Mouse (Mus musculus): ENCODE results near the gene Tinagl1.

Gene Tinagl1

GRCm38 (mm10) chr4:130175072-130175711 is at the start of gene Tinagl1:
Tinagl1 (minus strand) TSS chr4:130175122.
- no peak for DNase-seq (ENCODE audit: low spot score in 2 of 2)

- DNase-seq (ENCODE audit: low spot score in 2 of 2), result no peak
These were observed 49.1 kb upstream of the Tinagl1 start for GRCm38 (mm10) chr4:130224071-130224470.

DNA sequence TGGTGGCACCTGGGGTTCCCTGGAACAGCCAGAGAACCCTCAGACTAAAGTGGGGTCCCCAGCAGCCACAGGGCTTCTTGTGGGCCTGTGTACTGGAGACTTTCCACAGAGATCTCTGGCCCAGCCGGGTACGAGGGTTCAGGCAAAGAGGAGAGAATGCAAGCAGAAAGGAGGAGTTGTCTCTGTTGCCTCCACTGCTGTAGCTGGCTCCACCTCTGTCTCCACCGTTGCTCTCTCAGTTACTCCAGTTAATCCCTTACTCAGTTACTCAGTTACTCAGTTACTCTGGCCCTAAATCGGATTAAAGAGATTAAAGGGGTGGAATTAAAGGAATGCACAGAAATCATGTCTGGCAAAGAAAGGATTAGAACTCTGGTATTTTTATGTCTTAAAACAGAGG is 47.3 kb upstream of the Tinagl1 start, which contains the start of gene Gm853:
Gene Gm853 (minus strand): TSS at position 223 of the 400 bp plus-strand sequence.
- no peak for DNase-seq (ENCODE audit: low spot score in 2 of 2)

DNA sequence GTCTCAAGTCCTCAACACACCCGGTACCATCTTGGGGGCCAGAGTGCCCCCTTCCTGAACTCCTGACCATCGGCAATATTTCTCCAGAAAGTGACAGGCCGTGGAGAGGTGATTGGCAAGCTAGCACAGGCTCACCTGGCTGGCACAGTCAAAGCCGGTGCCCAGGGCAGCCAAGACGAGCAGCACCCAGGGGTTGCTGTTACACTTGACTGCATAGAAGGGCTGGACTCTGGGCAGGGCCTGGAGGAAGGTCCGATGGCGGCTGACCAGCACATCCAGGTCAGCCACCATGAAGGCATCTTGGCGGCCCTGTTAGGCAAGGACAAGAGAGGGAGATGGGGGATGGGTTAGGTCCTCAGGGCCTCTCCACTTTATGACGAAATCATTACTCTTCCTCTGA is 45.3 kb upstream of the Tinagl1 start:
- no peak for DNase-seq (ENCODE audit: low spot score in 2 of 2)

GRCm38 (mm10) chr4:130215392-130215791 is 40.5 kb upstream of the Tinagl1 start:
- DNase-seq (ENCODE audit: low spot score in 2 of 2), result no peak

DNA sequence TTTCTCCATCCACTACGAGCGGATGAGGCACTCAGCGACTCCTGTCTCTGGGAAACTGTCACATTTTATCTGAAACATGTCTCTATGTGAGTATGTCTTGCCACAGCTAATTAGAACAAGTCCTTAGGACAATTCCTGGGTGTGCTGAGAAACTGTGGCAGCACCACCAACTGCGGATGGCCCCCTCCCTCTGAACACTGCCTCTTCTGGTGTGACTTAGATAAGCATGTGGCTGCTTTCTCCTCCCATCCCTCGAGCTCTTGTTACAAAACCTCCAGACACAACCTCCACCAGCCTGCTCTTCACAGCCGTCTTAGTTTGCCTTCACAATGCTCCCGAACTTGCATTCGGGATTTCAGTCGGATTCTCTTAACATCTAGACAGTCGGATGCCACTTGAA is 38.9 kb upstream of the Tinagl1 start:
- no peak for DNase-seq (ENCODE audit: low spot score in 2 of 2)

GRCm38 (mm10) chr4:130213197-130213596 is 38.3 kb upstream of the Tinagl1 start:
- no peak for DNase-seq (ENCODE audit: low spot score in 2 of 2)

- DNase-seq (ENCODE audit: low spot score in 2 of 2), result no peak
These were observed 37.5 kb upstream of the Tinagl1 start for GRCm38 (mm10) chr4:130212421-130212820.

GRCm38 (mm10) chr4:130211870-130212269 is 36.9 kb upstream of the Tinagl1 start:
- no peak for DNase-seq (ENCODE audit: low spot score in 2 of 2)

- peak; percentile 31 to 64 for DNase-seq (ENCODE audit: low spot score in 2 of 2)
These were observed 24.1 kb upstream of the Tinagl1 start for GRCm38 (mm10) chr4:130198694-130199670.

DNA sequence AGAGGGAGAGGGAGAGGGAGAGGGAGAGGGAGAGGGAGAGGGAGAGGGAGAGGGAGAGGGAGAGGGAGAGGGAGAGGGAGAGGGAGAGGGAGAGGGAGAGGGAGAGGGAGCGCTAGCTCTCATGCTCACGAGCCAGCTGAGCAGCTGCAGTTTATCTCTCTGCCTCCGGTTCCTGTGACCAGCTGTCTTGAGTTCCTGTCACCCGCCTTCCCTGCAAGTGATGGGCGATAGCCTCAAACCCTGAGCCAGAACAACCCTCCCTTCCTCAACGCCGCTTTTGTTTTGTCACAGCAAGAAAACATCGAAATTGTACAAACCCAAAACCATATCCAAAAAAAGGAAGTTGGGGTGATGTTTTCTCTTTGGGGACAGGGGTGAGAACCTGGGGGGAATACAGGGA is 21.6 kb upstream of the Tinagl1 start:
- no peak for DNase-seq (ENCODE audit: low spot score in 2 of 2)

- no peak for DNase-seq (ENCODE audit: low spot score in 2 of 2)
These were observed 21.0 kb upstream of the Tinagl1 start for GRCm38 (mm10) chr4:130195924-130196323.

DNA sequence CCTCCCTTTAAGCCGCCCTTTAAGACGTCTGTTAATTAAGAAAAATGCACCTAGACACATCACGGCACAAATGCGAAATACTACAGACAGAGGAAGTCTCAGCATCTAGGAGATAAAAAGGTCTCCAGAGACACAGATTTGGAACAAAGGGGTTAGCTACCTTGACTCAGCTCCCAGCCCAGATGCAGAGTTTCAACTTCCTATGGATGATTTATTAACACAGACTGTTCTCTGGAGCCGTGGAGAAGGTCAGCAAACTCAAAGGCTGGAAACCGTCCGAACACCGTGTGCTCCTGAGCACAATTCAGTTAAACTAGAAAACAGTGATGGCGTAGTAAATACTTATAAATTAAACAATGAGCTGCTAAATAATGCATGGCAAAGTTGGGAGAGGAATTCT is 17.3 kb upstream of the Tinagl1 start:
- DNase-seq (ENCODE audit: low spot score in 2 of 2), result no peak

DNA sequence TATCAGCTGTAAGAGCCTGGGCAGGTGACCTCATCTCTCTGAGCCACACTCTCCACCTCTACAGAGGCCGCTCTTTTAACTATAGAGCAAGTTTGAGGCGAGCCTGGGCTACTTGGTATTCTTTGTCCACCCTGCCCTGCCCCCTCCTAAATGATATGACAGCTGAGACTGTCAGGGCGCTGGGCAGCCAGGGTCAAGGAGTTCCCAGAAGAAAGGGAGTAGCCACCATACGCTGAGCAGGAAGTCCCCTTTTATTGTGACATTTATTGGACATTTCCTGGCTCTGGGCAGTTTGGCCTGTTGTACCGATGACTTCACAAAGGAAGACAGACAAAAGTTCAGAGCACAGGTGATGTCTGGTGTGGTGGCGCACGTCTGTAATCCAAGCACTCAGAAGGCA is 14.7 kb upstream of the Tinagl1 start:
- DNase-seq (ENCODE audit: low spot score in 2 of 2), result no peak

- peak; percentile 46 to 57 for DNase-seq (ENCODE audit: low spot score in 2 of 2)
These were observed 13.9 kb upstream of the Tinagl1 start for GRCm38 (mm10) chr4:130188806-130189297.

DNA sequence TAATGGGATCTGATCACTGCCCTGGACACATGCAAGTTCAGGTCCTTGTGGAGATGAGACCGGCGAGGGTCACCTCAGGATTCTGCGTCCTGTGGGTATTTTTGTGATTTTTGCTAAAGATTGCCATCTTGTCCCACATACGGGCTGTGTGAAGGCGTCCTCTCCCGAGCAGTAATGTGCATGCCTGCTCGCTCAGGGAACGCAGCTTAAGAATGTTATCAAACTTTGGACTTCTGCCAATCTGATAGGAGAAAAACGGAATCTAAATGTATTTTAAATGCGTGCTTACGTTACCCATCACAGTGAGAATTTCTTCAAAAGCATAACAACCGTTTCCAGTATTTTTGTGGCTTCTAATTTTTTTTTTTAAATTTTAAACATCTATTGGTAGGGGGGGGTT is 12.0 kb upstream of the Tinagl1 start:
- no peak for DNase-seq (ENCODE audit: low spot score in 2 of 2)

GRCm38 (mm10) chr4:130186450-130186849 is 11.5 kb upstream of the Tinagl1 start:
- DNase-seq (ENCODE audit: low spot score in 2 of 2), result no peak

GRCm38 (mm10) chr4:130183879-130184278 is 9.0 kb upstream of the Tinagl1 start:
- no peak for DNase-seq (ENCODE audit: low spot score in 2 of 2)

DNA sequence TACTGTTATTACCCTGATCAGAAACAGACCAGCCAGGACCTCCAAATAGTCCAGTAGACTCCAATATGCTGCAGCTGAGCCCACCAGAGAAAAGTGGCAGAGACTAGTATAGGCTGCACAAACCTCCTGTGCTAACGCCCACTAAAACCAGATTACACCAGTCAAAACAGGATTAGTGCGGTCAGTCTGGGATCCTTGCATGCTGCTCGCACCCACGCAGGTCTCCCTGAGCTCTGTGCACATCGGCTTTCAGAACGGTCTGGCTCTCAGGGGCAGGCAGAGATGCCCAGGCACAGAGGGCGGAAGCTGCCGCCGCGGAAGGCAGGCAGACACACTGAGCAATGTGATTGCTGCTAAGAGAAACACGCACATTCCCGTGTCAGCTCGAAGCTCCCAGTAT is 8.1 kb upstream of the Tinagl1 start:
- no peak for DNase-seq (ENCODE audit: low spot score in 2 of 2)

- no peak for DNase-seq (ENCODE audit: low spot score in 2 of 2)
These were observed 7.0 kb upstream of the Tinagl1 start for GRCm38 (mm10) chr4:130181886-130182285.

GRCm38 (mm10) chr4:130180909-130181602 is 6.1 kb upstream of the Tinagl1 start:
- no peak for DNase-seq (ENCODE audit: low spot score in 2 of 2)

GRCm38 (mm10) chr4:130179876-130180275 is 5.0 kb upstream of the Tinagl1 start:
- DNase-seq (ENCODE audit: low spot score in 2 of 2), result no peak

All from natural killer cell, adult 2 months (primary cell).